Mouse (Mus musculus): ENCODE results near the gene Adamts8.

DNA sequence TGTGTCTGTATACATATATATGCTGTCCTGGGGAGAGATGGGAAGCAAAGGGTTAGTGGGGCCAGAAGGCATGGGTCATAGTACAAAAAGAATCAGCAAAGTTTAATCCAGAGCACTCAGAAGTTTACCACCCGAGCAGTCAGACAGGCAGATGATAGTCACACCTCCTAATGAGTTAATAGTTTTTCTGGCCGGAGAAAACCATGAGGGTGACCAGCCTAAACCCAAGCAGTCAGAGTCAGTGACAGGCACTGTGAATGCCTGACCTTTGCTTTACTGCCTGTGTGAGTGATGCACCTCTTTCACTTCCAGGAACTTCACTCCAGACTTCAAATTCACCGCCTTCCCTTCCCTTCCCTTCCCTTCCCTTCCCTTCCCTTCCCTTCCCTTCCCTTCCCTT, 28.9 kb upstream of the Adamts8 start:
- TF ChIP-seq CTCF (IDR thresholded peaks at IDR 0.05) (no peak), EP300 (IDR thresholded peaks at IDR 0.05) (no peak)
